Mouse (Mus musculus) liver, embryonic 14.5 days (tissue): Measurements from ENCODE around the gene Stk32b.

Experiments used
- CTCF ChIP-seq: IDR thresholded peaks from 2 replicates; pipeline ENCODE4 v1.5.1; 2016; ENCODE audit warnings: antibody characterized with exemption, low read depth, control low read depth
- EP300 ChIP-seq: IDR thresholded peaks from 2 replicates; pipeline ENCODE4 v1.6.1; 2016; ENCODE audit warnings: antibody characterized with exemption, low read depth

DNA sequence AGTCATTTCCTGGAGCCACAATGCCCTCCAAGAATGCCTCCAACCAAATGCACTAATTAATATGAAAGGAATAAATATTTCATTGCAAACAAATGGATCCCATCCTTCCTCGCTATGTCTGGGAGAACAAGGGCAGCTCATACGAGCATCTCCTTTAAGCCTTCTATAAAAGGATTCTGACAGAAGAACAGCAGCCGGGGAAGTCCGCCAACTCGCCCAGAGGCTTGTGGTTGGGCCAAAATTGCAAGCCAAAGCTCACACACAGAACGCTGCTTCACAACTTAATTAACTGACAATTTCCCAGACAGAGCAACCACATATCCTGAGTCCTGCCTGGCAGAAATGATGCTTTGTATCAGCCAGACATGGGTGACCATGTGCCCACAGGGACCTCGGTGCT lies 74.5 kb downstream of the Stk32b start:
- TF ChIP-seq CTCF (no peak), EP300 (no peak)
